Mouse (Mus musculus) myocyte (in vitro differentiated cells): Measurements from ENCODE around the gene Ccl28. TPM values are rescaled to one million over a fixed set of nuclear protein-coding genes. Genes with fewer than 3 reads are reported as not detected.
"Not testable (repeated sequence)": the region's sequence is repeated elsewhere in the genome, so short reads cannot be mapped to it uniquely, and the experiment has no call there.

Experiments
- H3K27me3 ChIP-seq: one replicate; pipeline ENCODE4 v1.6.1; 2011; ENCODE audit not compliant: control insufficient read depth, insufficient read depth, insufficient read length
- H3K36me3 ChIP-seq: one replicate; pipeline ENCODE4 v1.6.1; 2011; ENCODE audit not compliant: control insufficient read depth, insufficient read depth
- H3K4me2 ChIP-seq: one replicate; pipeline ENCODE4 v1.6.1; 2011; ENCODE audit warnings: low read depth, control low read depth
- H3K4me3 ChIP-seq: one replicate; pipeline ENCODE4 v1.5.1; 2011; ENCODE audit warnings: mild to moderate bottlenecking, control low read depth, moderate library complexity
- H3K79me2 ChIP-seq: one replicate; pipeline ENCODE4 v1.6.1; 2011; ENCODE audit not compliant: control insufficient read depth, insufficient read depth
- H3ac ChIP-seq: one replicate; pipeline ENCODE4 v1.6.1; 2011; ENCODE audit not compliant: control insufficient read depth, insufficient read length
- CEBPB ChIP-seq: IDR thresholded peaks from 2 replicates; pipeline ENCODE4 v1.6.1; 2011; ENCODE audit warnings: mild to moderate bottlenecking, moderate library complexity; ENCODE audit not compliant: poor library complexity, insufficient read depth, severe bottlenecking
- E2F4 ChIP-seq: IDR thresholded peaks from one replicate; pipeline ENCODE4 v1.6.1; 2011; ENCODE audit warnings: mild to moderate bottlenecking, control low read depth, moderate library complexity; ENCODE audit not compliant: insufficient read depth
- MAX ChIP-seq: IDR thresholded peaks from one replicate; pipeline ENCODE4 v1.6.1; 2011; ENCODE audit warnings: low read depth, mild to moderate bottlenecking, control low read depth
- MYOD1 ChIP-seq, 3 experiments: IDR thresholded peaks; one replicate each; pipeline ENCODE4 v1.6.1; 2011; ENCODE audit warnings: control low read depth in 2 of 3, low read depth in 2 of 3, mild to moderate bottlenecking in 2 of 3, moderate library complexity in 1 of 3; ENCODE audit not compliant: insufficient read length in 2 of 3, control insufficient read depth in 1 of 3
- MYOG ChIP-seq, 3 experiments: IDR thresholded peaks; one replicate each; pipeline ENCODE4 v1.6.1; 2011; ENCODE audit warnings: control low read depth in 2 of 3, low read depth in 2 of 3, mild to moderate bottlenecking in 2 of 3; ENCODE audit not compliant: insufficient read length in 2 of 3, control insufficient read depth in 1 of 3, insufficient read depth in 1 of 3
- POLR2A ChIP-seq: IDR thresholded peaks from one replicate; pipeline ENCODE4 v1.6.1; 2011; ENCODE audit warnings: low read depth, mild to moderate bottlenecking, control low read depth, moderate library complexity; ENCODE audit not compliant: insufficient read length
- POLR2AphosphoS2 ChIP-seq: IDR thresholded peaks from one replicate; pipeline ENCODE4 v1.6.1; 2011; ENCODE audit warnings: low read depth, control low read depth; ENCODE audit not compliant: insufficient read length
- REST ChIP-seq: IDR thresholded peaks from one replicate; pipeline ENCODE4 v1.6.1; 2011; ENCODE audit warnings: mild to moderate bottlenecking, control low read depth, moderate library complexity; ENCODE audit not compliant: insufficient read depth, insufficient read length
- SRF ChIP-seq: IDR thresholded peaks from one replicate; pipeline ENCODE4 v1.6.1; 2011; ENCODE audit warnings: low read depth; ENCODE audit not compliant: control insufficient read depth, insufficient read length
- TCF12 ChIP-seq: IDR thresholded peaks from one replicate; pipeline ENCODE4 v1.6.1; 2011; ENCODE audit warnings: mild to moderate bottlenecking, control low read depth; ENCODE audit not compliant: poor library complexity, insufficient read depth, severe bottlenecking
- TCF3 ChIP-seq: IDR thresholded peaks from one replicate; pipeline ENCODE4 v1.6.1; 2011; ENCODE audit warnings: low read depth, control low read depth; ENCODE audit not compliant: insufficient read length
- USF1 ChIP-seq: IDR thresholded peaks from one replicate; pipeline ENCODE4 v1.6.1; 2011; ENCODE audit warnings: low read depth, mild to moderate bottlenecking, control low read depth, moderate library complexity
- polyA plus RNA-seq: library from polyadenylated mRNA; unstranded; fragments of >200 nt; fragmentation: generic; extraction: Trizol; gene quantifications from one replicate; pipeline ENCODE4 v1.2.1, GENCODE M21; 2012; ENCODE audit warnings: missing spikeins

Gene Ccl28
- polyA plus RNA-seq, 1 experiment, result not detected

DNA sequence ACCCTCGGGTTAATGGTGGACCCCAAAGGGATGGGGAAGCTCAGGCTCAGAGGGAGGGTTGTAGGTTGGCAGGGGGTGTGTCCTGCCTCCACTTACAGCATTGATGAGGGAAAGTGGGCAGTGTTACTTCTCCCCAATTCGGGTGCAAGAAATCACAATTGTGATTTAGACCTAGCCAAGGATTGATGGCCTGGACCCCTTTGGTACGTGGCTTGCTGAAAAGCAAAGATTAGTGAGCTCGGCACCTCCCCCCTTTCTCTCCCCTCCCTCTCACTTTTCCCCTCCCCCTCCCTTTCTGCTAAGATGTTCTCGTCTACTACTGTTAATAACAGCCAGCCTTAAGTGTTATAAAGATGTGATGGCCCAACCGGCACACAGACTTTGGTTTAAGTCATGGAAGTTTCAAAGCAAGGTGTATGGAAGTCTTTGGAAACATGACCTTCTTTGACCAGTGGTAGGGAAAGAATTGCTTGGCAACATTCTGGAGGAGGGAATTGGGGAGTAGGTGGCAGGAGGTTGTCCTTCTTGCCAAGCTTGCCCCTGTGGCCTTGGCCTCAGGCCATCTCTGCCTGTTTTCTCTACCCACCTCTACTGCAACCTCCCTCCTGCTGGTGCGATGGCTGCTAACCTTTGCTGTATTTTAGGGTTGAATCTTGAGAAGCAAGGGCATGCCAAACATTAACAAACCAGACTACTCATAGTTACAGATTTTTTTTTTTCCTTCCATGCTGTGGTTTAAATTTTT lies 67.4 kb downstream of the Ccl28 start:
- Histone ChIP-seq H3K4me2 (peak overlapping the region; percentile 72), H3K4me3 (peak overlapping the region; percentile 96), H3K79me2 (peaks cover 68% of the 10 kb centered on the region), H3K36me3 (peaks cover 17% of the 10 kb centered on the region), H3K27me3 (no peaks in the 10 kb centered on the region), H3ac (peak overlapping the region; percentile 13)
- TF ChIP-seq USF1 (no peak), SRF (no peak), CEBPB (no peak), TCF12 (no peak), REST (no peak), POLR2A (no peak), E2F4 (no peak), MYOG (IDR thresholded peaks at IDR 0.05; ENCODE audit: control insufficient read depth in 1 of 3, insufficient read depth in 1 of 3, insufficient read length in 2 of 3, low read depth in 2 of 3) (no peak), POLR2AphosphoS2 (no peak)

DNA sequence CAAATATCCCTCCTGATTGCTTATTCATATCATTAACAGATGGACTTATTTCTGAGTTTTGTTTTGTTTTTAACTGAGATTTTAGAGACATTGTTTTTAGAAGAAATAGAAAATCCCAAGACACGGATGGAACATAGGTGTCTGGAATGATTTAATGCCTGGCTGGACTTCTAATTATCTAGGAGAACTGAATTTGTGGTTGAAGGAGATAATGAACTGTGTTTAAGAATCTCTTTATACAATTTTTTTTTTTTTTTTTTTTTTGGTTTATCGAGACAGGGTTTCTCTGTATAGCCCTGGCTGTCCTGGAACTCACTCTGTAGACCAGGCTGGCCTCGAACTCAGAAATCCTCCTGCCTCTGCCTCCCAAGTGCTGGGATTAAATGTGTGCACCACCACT lies 68.3 kb downstream of the Ccl28 start:
- Histone ChIP-seq H3K36me3 (peaks cover 24% of the 10 kb centered on the region), H3K4me3 (peak overlapping the region; percentile 96), H3K79me2 (peaks cover 77% of the 10 kb centered on the region), H3K4me2 (peak overlapping the region; percentile 76)
- H3ac ChIP-seq, H3K27me3 ChIP-seq: not testable (repeated sequence)

DNA sequence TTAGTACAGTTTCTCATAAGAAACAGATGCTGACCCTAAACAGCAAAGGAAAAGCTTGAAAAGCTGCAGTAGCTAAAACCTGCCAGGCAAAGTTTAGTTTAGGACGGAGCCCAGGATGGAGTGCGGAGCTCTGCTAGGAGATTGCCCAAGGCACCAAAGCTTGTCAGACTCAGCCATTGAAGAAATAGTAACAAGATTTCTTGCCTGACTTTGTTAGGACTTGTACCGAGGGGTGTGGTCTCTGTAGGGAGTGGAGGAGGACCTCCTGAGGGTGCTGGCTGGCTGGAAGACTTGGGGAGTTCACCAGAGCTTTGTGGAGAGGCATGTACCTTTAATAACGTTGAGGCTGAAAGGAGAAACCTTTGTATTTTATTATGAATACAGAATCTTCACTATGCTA lies 72.1 kb downstream of the Ccl28 start:
- peak overlapping the region; percentile 76 for H3K4me2 ChIP-seq
- TF ChIP-seq TCF3 (no peak), POLR2AphosphoS2 (no peak), SRF (no peak), TCF12 (no peak), CEBPB (no peak), E2F4 (no peak), POLR2A (no peak)
- peaks cover 100% of the 10 kb centered on the region for H3K79me2 ChIP-seq
- H3K36me3 ChIP-seq, result peaks cover 54% of the 10 kb centered on the region
- no peak overlapping the region for H3ac ChIP-seq
- no peaks in the 10 kb centered on the region for H3K27me3 ChIP-seq
- H3K4me3 ChIP-seq, result no peak overlapping the region

DNA sequence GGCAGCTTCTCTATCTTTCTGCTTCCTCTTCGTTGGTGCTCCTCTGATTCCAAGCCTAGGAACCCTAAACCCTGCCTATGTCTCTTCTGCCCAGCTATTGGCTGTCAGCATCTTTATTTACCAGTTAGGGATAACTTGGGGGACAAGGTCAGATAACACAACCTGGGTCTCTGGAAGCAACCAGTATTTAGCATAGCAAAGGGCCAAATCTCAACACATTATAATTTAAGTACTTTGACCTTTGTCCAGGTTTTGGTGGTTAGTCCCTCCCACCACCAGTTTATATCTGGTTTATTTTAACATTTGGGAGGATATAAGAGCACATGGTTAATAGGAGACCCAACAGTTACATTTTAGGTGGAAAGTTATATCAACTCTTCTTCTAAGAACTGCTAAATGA lies 72.9 kb downstream of the Ccl28 start:
- Histone ChIP-seq H3K4me2 (peak overlapping the region; percentile 34), H3K27me3 (no peaks in the 10 kb centered on the region), H3K79me2 (peaks cover 92% of the 10 kb centered on the region), H3ac (no peak overlapping the region), H3K36me3 (peaks cover 61% of the 10 kb centered on the region), H3K4me3 (no peak overlapping the region)
- TF ChIP-seq E2F4, result no peak
- no peak for TF ChIP-seq POLR2AphosphoS2
- no peak for TF ChIP-seq TCF3
- TF ChIP-seq SRF, result no peak

DNA sequence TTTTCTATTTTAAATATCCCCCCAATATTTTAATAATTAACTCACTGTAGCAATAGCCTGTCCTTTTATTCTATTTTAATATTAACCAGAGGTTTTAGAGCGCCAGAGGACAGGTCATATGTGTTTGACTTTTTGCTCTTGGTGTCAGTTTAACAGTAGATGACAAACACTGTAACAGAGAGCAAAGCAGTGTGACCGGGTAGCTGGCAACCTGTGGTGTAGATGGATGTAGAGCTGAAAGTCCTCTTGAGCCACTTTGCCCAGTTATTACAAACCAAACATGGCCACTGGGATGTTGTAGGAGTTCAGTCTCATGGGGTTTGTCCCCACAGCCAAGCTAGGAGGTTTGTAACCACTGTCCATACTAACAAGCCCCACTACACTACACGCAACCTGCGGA lies 74.8 kb downstream of the Ccl28 start:
- TF ChIP-seq CEBPB (no peak), MAX (no peak), REST (no peak), POLR2AphosphoS2 (no peak), TCF3 (no peak), POLR2A (no peak), MYOD1 (IDR thresholded peaks at IDR 0.05; ENCODE audit: control insufficient read depth in 1 of 3, insufficient read length in 2 of 3, low read depth in 2 of 3) (no peak), MYOG (IDR thresholded peaks at IDR 0.05; ENCODE audit: control insufficient read depth in 1 of 3, insufficient read depth in 1 of 3, insufficient read length in 2 of 3, low read depth in 2 of 3) (no peak), USF1 (no peak), SRF (no peak), TCF12 (no peak), E2F4 (no peak)
- no peaks in the 10 kb centered on the region for H3K27me3 ChIP-seq
- H3K36me3 ChIP-seq, result peaks cover 79% of the 10 kb centered on the region

More for the DNA sequence above, 74.8 kb downstream of the Ccl28 start:
- H3K4me2 ChIP-seq, result peak overlapping the region; percentile 24
- no peak overlapping the region for H3ac ChIP-seq
- H3K79me2 ChIP-seq, result peaks cover 76% of the 10 kb centered on the region
- no peak overlapping the region for H3K4me3 ChIP-seq

Other genes starting within 250 kb of the Ccl28 start
- gene Paip1, start 195.2 kb upstream of the Ccl28 start, polyA plus RNA-seq, result 33.0 TPM
- 1.7 TPM for gene 4833420G17Rik, start 161.1 kb upstream of the Ccl28 start, polyA plus RNA-seq
- 4.2 TPM for gene Tmem267, start 135.8 kb upstream of the Ccl28 start, polyA plus RNA-seq
- 0.23 TPM for gene 3110070M22Rik, start 135.4 kb upstream of the Ccl28 start, polyA plus RNA-seq
- 68.3 TPM for gene Hmgcs1, start 66.6 kb downstream of the Ccl28 start, polyA plus RNA-seq
- gene Nim1k, start 132.1 kb downstream of the Ccl28 start, polyA plus RNA-seq, result 0.23 TPM
- 9.1 TPM for gene Zfp131, start 167.1 kb downstream of the Ccl28 start, polyA plus RNA-seq
- not detected for gene AF067063, start 206.4 kb downstream of the Ccl28 start, polyA plus RNA-seq
- not detected for gene D13Ertd608e, start 212.2 kb downstream of the Ccl28 start, polyA plus RNA-seq